Mouse (Mus musculus): ENCODE data around the gene Gm49358. TPM values are rescaled to one million over a fixed set of nuclear protein-coding genes. Genes with fewer than 3 reads are reported as not detected.

The Gm49358 gene
- polyA plus RNA-seq, 1 experiment from 2014 or later, result not detected

DNA sequence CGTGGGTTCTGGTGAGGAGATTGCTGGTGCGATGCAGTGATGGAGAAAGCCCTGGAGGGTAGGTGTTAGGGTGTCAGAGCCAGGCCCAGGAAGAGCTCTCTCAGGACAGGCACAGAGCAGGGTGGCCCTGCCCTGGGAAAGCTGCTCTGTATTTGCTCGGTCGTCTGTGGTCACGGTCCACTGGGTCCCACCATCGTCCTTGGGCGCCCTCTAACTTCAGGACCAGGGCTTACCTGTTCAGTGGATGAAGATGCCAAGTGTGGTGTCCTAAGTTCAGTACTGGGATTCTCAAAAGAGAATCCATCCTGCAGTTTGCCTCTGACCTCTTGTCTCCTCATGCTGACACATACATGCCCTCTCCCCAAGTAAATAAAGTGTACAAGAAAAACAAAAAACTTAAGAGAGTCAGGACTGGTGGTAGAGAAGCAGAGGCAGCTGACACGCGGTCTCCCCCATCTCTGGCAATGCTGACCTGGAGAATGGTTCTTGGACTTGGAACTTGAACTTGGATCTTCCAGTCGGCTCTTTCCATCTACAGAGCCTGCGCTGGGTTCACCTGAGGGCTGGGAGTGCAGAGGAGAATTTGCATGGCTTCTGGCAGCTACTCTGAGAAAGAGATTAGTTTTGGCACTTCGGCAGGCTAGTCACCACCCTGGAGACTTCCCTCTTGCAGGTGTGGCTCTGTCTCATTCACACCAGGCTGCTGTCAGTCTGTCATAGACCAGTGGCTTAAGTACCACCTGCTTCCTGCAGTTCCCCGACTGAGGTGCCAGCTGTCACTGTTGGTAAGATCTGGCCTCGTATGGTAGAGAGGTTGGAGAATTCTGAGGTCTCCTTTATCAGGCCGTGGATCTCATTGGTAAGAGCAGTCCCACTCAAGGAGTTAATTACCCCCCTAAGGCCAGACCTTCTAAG is 64.7 kb downstream of the Gm49358 start:
- 87% methylated on average over 15 of the region's 15 CpGs for WGBS
- no peak for ATAC-seq (ENCODE audit: insufficient number of reproducible peaks, insufficient read depth, low FRiP score, low read depth)
- Histone ChIP-seq H3K27ac (replicated peaks in 1 of 2; ENCODE audit: control insufficient read depth in 1 of 2, insufficient read depth in 1 of 2, low read depth in 2 of 2, low read length in 2 of 2) (no peak overlapping the region), H3K4me2 (ENCODE audit: low read length) (no peak overlapping the region), H3K4me3 (ENCODE audit: control insufficient read depth in 1 of 2, insufficient read depth in 1 of 2, low read depth in 1 of 2, low read length in 2 of 2) (no peak overlapping the region), H3K36me3 (ENCODE audit: control insufficient read depth, insufficient read depth, low read length) (peaks cover 49% of the 10 kb centered on the region), H3K27me3 (ENCODE audit: control insufficient read depth, insufficient read depth, low read length) (no peaks in the 10 kb centered on the region), H3K9me3 (ENCODE audit: control insufficient read depth, low read length) (no peaks in the 10 kb centered on the region), H3K4me1 (ENCODE audit: control insufficient read depth in 2 of 2, insufficient read depth in 2 of 2, low read length in 2 of 2) (peaks cover 9 to 16% of the 10 kb centered on the region in 2 experiments; a peak in 3 of 4 replicates), H3K9ac (ENCODE audit: low read length) (no peak overlapping the region)

DNA sequence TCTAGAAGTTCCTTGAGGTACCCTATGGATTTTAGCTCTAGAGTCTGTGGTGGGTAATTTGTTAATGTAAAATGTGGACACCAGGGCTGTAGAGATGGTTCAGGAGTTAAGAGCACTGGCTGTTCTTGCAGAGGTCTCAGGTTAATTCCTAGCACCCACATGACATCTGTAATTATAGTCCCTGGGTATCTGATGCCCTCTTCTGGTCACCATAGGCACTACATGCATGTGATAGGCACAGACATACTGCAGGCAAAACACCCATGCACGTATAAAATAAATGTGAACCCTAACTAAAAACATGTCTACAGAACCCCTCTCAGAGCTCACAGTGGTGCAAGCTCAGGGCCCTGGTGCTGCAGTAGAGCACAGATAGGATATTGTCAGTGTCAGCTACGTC is 65.7 kb downstream of the Gm49358 start:
- WGBS, result 88% methylated on average over 2 of the region's 2 CpGs
- ATAC-seq (ENCODE audit: insufficient number of reproducible peaks, insufficient read depth, low FRiP score, low read depth), result no peak
- H3K27me3 ChIP-seq (ENCODE audit: control insufficient read depth, insufficient read depth, low read length), result no peaks in the 10 kb centered on the region

GRCm38 (mm10) chr10:86836784-86837183 is 73.0 kb downstream of the Gm49358 start:
- Histone ChIP-seq H3K9ac (ENCODE audit: low read length) (no peak overlapping the region), H3K27ac (replicated peaks in 1 of 2; ENCODE audit: control insufficient read depth in 1 of 2, insufficient read depth in 1 of 2, low read depth in 2 of 2, low read length in 2 of 2) (no peak overlapping the region), H3K9me3 (ENCODE audit: control insufficient read depth, low read length) (no peaks in the 10 kb centered on the region), H3K4me1 (ENCODE audit: control insufficient read depth in 2 of 2, insufficient read depth in 2 of 2, low read length in 2 of 2) (no peaks in the 10 kb centered on the region; a peak in 1 of 4 replicates), H3K36me3 (ENCODE audit: control insufficient read depth, insufficient read depth, low read length) (peaks cover 39% of the 10 kb centered on the region), H3K4me3 (ENCODE audit: control insufficient read depth in 1 of 2, insufficient read depth in 1 of 2, low read depth in 1 of 2, low read length in 2 of 2) (no peak overlapping the region), H3K27me3 (ENCODE audit: control insufficient read depth, insufficient read depth, low read length) (no peaks in the 10 kb centered on the region), H3K4me2 (ENCODE audit: low read length) (no peak overlapping the region)
- 79% methylated on average over 4 of the region's 4 CpGs for WGBS
- ATAC-seq (ENCODE audit: insufficient number of reproducible peaks, insufficient read depth, low FRiP score, low read depth), result no peak

More for the DNA sequence above, 65.7 kb downstream of the Gm49358 start:
- Histone ChIP-seq H3K36me3 (ENCODE audit: control insufficient read depth, insufficient read depth, low read length) (peaks cover 47% of the 10 kb centered on the region), H3K4me1 (ENCODE audit: control insufficient read depth in 2 of 2, insufficient read depth in 2 of 2, low read length in 2 of 2) (peaks cover 9 to 16% of the 10 kb centered on the region in 2 experiments; a peak in 3 of 4 replicates), H3K4me2 (ENCODE audit: low read length) (no peak overlapping the region), H3K9me3 (ENCODE audit: control insufficient read depth, low read length) (no peaks in the 10 kb centered on the region), H3K9ac (ENCODE audit: low read length) (no peak overlapping the region), H3K27ac (replicated peaks in 1 of 2; ENCODE audit: control insufficient read depth in 1 of 2, insufficient read depth in 1 of 2, low read depth in 2 of 2, low read length in 2 of 2) (no peak overlapping the region), H3K4me3 (ENCODE audit: control insufficient read depth in 1 of 2, insufficient read depth in 1 of 2, low read depth in 1 of 2, low read length in 2 of 2) (no peak overlapping the region)

DNA sequence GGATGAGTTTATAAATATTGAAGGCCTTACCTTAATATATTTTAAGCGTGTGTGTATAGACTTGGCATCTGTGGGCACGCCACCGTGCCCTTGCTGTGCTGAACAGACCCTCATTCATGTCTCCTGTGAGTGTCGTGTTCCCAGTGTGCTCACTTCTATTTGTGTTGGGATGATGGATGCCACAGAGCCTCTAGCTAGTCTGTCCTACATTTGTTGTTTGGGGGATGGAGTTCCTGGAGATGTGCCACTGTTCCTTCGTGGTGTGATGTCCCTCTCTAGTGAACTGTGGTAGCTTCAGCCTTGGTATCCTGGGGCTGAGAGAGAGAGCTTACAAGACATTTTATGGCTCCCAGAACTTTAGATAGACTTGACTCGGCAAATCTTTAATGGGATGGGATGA is 75.1 kb downstream of the Gm49358 start:
- H3K36me3 ChIP-seq (ENCODE audit: control insufficient read depth, insufficient read depth, low read length), result peaks cover 20% of the 10 kb centered on the region
- H3K4me2 ChIP-seq (ENCODE audit: low read length), result no peak overlapping the region
- no peak for ATAC-seq (ENCODE audit: insufficient number of reproducible peaks, insufficient read depth, low FRiP score, low read depth)
- WGBS, result 88% methylated on average over 6 of the region's 6 CpGs
- H3K4me1 ChIP-seq (ENCODE audit: control insufficient read depth in 2 of 2, insufficient read depth in 2 of 2, low read length in 2 of 2), result no peaks in the 10 kb centered on the region; a peak in 1 of 4 replicates
- no peak overlapping the region for H3K4me3 ChIP-seq (ENCODE audit: control insufficient read depth in 1 of 2, insufficient read depth in 1 of 2, low read depth in 1 of 2, low read length in 2 of 2)
- no peaks in the 10 kb centered on the region for H3K27me3 ChIP-seq (ENCODE audit: control insufficient read depth, insufficient read depth, low read length)
- H3K27ac ChIP-seq (replicated peaks in 1 of 2; ENCODE audit: control insufficient read depth in 1 of 2, insufficient read depth in 1 of 2, low read depth in 2 of 2, low read length in 2 of 2), result no peak overlapping the region
- no peak overlapping the region for H3K9ac ChIP-seq (ENCODE audit: low read length)
- H3K9me3 ChIP-seq (ENCODE audit: control insufficient read depth, low read length), result no peaks in the 10 kb centered on the region

GRCm38 (mm10) chr10:86842659-86843058 is 78.9 kb downstream of the Gm49358 start:
- no peak overlapping the region for H3K4me2 ChIP-seq (ENCODE audit: low read length)
- WGBS, result 85% methylated on average over 5 of the region's 5 CpGs
- no peak for ATAC-seq (ENCODE audit: insufficient number of reproducible peaks, insufficient read depth, low FRiP score, low read depth)
- H3K4me1 ChIP-seq (ENCODE audit: control insufficient read depth in 2 of 2, insufficient read depth in 2 of 2, low read length in 2 of 2), result no peaks in the 10 kb centered on the region
- H3K27me3 ChIP-seq (ENCODE audit: control insufficient read depth, insufficient read depth, low read length), result no peaks in the 10 kb centered on the region
- no peak overlapping the region for H3K4me3 ChIP-seq (ENCODE audit: control insufficient read depth in 1 of 2, insufficient read depth in 1 of 2, low read depth in 1 of 2, low read length in 2 of 2)
- H3K36me3 ChIP-seq (ENCODE audit: control insufficient read depth, insufficient read depth, low read length), result no peaks in the 10 kb centered on the region; the same call in 1 of the 2 replicates
- H3K9ac ChIP-seq (ENCODE audit: low read length), result no peak overlapping the region
- H3K9me3 ChIP-seq (ENCODE audit: control insufficient read depth, low read length), result no peaks in the 10 kb centered on the region
- H3K27ac ChIP-seq (replicated peaks in 1 of 2; ENCODE audit: control insufficient read depth in 1 of 2, insufficient read depth in 1 of 2, low read depth in 2 of 2, low read length in 2 of 2), result no peak overlapping the region

- Histone ChIP-seq H3K4me2 (ENCODE audit: low read length) (no peak overlapping the region), H3K4me1 (ENCODE audit: control insufficient read depth in 2 of 2, insufficient read depth in 2 of 2, low read length in 2 of 2) (peaks cover 8 to 15% of the 10 kb centered on the region in 2 experiments; a peak in 3 of 4 replicates), H3K27me3 (ENCODE audit: control insufficient read depth, insufficient read depth, low read length) (no peaks in the 10 kb centered on the region), H3K27ac (replicated peaks in 1 of 2; ENCODE audit: control insufficient read depth in 1 of 2, insufficient read depth in 1 of 2, low read depth in 2 of 2, low read length in 2 of 2) (no peak overlapping the region), H3K9me3 (ENCODE audit: control insufficient read depth, low read length) (no peaks in the 10 kb centered on the region), H3K9ac (ENCODE audit: low read length) (no peak overlapping the region), H3K36me3 (ENCODE audit: control insufficient read depth, insufficient read depth, low read length) (no peaks in the 10 kb centered on the region), H3K4me3 (ENCODE audit: control insufficient read depth in 1 of 2, insufficient read depth in 1 of 2, low read depth in 1 of 2, low read length in 2 of 2) (no peak overlapping the region)
- WGBS, result 68% methylated on average over 9 of the region's 9 CpGs
- ATAC-seq (ENCODE audit: insufficient number of reproducible peaks, insufficient read depth, low FRiP score, low read depth), result no peak
Measured at GRCm38 (mm10) chr10:86846926-86847467, 83.2 kb downstream of the Gm49358 start.

GRCm38 (mm10) chr10:86849087-86849486 is 85.3 kb downstream of the Gm49358 start:
- H3K36me3 ChIP-seq (ENCODE audit: control insufficient read depth, insufficient read depth, low read length), result no peaks in the 10 kb centered on the region
- H3K27me3 ChIP-seq (ENCODE audit: control insufficient read depth, insufficient read depth, low read length), result no peaks in the 10 kb centered on the region
- H3K4me1 ChIP-seq (ENCODE audit: control insufficient read depth in 2 of 2, insufficient read depth in 2 of 2, low read length in 2 of 2), result peaks cover 8 to 15% of the 10 kb centered on the region in 2 experiments; a peak in 3 of 4 replicates
- no peak overlapping the region for H3K4me3 ChIP-seq (ENCODE audit: control insufficient read depth in 1 of 2, insufficient read depth in 1 of 2, low read depth in 1 of 2, low read length in 2 of 2)
- 87% methylated on average over 4 of the region's 4 CpGs for WGBS
- no peak overlapping the region for H3K9ac ChIP-seq (ENCODE audit: low read length)
- no peak overlapping the region for H3K4me2 ChIP-seq (ENCODE audit: low read length)
- no peak for ATAC-seq (ENCODE audit: insufficient number of reproducible peaks, insufficient read depth, low FRiP score, low read depth)
- H3K9me3 ChIP-seq (ENCODE audit: control insufficient read depth, low read length), result no peaks in the 10 kb centered on the region
- no peak overlapping the region for H3K27ac ChIP-seq (replicated peaks in 1 of 2; ENCODE audit: control insufficient read depth in 1 of 2, insufficient read depth in 1 of 2, low read depth in 2 of 2, low read length in 2 of 2)
